Mouse (Mus musculus) lung, postnatal 4 days (tissue): ENCODE results near the gene Vav1.

ENCODE experiments used
- DNase-seq, 2 experiments: peaks; one replicate each; pipeline ENCODE4 v3.0.0; 2021

Vav1 gene

DNA sequence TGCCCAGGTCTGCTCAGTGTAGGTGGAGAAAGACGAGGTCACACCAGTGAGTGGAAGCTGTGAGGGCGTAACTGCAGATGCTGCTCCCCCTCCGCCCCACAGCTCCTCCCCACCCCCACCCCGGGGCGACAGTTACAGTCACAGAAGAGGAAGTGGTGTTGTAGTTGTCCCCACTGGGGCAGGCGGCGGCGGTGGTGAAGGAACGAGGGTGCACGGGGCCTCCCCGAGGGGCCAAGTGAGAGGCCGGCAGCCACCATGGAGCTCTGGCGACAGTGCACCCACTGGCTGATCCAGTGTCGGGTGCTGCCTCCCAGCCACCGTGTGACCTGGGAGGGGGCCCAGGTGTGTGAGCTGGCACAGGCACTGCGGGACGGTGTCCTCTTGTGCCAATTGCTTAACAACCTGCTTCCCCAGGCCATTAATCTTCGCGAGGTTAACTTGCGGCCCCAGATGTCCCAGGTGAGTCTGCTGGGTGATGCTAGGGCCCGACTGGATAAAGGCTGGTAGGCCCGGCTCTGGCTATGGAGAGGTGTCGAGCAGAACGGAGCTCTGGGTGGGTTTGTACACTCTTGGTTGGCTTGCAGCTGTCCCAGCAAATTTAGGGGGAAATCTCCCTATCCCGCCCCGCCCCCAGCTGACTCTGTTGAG lies at the start of gene Vav1:
Gene Vav1, plus strand, starts transcription at position 158 of the 648 bp plus-strand sequence.
- peak; percentile 75 to 76 for DNase-seq

DNA sequence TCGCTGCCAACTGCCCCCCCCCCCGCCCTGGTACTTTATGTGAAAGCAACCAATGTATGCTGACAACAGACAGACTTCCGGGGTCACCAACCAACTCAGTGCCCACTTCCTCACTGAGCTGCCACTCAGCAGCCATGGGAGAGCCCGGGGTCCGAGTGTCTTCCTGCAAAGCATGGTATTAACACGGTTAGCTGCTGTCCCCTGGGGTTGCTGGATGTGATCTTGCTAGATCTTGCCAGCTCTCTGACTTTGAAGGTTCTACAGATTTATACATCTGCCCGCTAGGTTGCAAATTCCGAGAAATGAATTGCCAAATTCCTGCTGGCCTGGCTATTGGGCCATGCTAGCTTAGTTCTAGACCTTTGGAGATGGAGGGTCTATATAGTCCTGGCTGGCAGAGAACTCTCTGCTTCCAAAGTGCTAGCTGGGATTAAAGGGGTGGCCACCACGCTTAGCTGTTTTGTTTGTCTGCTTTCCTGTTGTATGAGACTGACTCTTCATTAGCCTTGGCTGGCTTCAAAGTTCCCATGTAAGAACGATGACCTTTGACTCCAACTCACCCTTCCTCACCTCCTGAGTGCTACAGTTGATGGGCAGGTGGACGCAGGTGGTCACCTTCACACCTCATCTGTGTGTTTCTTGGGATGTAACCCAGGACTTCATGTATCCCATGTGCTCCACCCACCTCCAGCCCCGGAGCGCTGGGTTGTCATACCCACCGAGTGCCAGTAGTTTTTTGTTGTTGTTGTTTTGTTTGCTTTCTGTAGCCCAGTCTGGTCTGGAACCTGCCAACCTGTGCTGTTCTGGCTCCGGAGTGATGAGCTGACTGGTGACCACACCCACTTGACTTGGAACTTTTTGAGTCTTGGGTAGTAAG lies 48.8 kb upstream of the Vav1 start:
- DNase-seq = peak in 1 of 2 experiments; percentile 20

DNA sequence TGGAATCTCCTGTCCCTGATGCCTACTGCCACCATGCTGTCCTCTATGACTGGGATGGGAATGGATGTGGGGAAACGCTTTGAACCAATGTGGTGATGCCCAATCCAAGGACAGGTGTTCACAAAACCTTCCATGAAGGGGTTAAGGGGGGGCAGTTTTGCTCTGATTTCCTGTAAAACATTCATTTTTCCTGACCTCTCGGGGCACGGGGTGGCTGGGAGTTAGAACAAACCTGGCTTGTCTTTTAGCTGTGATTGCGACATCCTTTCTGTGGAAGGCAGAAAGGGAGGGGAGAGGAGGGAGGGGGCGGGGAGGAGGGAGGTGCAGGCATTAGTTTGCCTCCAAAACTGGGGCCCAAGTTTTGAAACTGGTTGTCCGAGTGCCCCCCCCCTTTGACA lies 48.2 kb upstream of the Vav1 start:
- peak in 1 of 2 experiments; percentile 29 for DNase-seq

DNA sequence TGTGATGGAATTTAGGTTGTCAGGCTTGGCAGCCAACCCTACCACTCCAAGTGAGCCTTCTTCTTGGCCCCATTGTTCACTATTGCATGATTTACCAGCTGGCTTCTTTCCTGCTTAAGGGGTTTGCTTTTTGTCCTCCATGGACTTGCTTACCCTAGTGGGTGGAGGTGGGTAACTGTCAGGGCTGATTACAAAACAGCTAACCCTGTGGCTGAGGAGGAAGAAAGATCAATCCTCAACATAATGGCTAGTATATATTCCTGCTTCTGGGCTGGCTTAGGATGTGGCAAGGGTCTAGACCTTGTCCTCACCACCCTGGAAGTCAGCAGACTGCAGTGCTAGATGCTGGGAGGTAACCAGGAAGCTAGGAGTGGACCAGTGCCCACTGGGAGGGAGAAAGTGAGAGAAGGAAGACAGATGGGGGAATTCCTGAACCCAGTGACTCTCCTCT lies 47.6 kb upstream of the Vav1 start:
- peak in 1 of 2 experiments; percentile 24 for DNase-seq

DNA sequence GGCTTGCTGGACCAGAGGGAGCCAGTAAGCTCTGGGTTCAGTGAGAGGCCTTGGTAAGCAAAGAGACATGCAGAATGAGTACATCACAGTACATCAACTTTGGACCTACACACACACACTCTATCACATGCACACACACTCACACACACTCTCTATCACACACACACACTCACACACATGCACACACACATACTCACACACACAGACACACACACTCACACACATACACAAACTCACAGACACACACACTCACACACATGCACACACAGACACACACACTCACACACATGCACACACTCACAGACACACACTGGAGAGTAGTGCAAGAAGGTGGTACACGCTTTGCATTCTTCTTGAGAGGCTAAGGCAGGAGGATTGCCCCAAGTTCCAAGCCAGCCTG lies 46.7 kb upstream of the Vav1 start:
- peak in 1 of 2 experiments; percentile 5 for DNase-seq

DNA sequence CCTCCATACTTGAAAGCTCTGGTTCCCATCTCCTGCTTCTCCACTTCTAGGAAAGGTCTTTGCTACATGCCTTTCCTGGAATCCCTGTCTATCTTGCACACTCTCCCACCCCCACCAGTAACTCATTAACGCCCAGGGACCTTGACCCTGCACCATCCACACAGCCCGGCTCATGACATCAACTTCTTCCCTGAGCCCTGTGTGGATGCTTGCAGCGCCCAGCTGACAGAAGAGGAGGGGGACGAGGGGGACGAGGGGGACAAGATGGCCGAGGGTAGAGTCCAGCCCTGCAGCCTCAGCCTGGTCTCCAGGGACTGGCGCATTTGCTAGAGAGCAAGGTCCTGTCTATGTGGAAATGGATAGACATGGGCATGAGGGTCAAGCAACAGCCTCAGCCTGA lies 45.9 kb upstream of the Vav1 start:
- peak in 1 of 2 experiments; percentile 20 for DNase-seq

DNA sequence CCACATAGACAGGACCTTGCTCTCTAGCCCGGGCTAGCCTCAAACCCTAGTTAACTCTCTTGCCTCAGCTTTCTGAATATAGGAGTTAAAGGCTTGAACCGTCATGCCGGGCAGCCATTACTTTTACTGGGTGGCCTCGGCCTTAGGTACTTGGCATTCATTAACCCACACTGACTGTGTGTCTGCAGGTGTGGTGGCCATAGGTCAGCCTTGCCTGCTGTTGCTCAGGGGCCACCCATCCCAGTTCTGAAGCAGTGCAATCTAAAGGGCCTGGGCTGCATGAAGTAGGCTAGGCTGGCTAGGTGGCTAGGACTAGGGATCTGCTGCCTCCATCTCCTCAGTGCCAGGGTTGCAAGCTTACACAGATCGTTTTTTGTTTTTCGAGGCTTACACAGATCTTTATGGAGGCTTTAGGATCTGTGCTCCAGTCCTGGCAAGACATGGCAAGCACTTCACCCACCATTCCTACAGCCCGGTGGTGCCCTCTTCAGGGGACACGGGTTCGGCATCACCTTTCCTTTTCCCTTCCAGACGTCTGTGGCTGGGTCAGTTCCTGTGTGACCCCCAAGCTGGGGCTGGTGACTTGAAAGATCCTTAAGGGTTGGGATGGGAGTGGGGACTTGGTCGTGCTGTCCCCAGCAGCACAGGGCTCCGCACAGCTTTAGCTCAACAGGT lies 44.5 kb upstream of the Vav1 start:
- DNase-seq = peak in 1 of 2 experiments; percentile 16

DNA sequence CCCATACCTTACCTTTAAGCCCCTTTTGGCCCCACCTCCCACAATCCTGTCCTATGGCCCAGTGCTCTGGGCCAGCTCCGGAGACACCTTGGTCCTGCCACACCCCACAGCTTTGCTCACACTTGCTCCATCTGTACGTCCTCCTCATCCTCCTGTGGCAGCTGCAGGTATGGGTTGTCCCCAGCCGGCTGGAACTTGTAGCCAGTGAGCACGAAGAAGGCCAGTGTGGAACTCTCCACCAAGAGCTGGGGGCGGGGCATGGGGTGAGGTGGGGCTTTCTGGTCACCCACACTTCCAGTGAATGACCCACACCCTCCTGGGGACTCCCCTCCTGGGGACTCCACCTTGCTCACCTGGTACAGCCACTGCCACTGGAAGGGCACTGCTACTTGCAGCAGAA lies 43.1 kb upstream of the Vav1 start:
- DNase-seq = peak in 1 of 2 experiments; percentile 15

DNA sequence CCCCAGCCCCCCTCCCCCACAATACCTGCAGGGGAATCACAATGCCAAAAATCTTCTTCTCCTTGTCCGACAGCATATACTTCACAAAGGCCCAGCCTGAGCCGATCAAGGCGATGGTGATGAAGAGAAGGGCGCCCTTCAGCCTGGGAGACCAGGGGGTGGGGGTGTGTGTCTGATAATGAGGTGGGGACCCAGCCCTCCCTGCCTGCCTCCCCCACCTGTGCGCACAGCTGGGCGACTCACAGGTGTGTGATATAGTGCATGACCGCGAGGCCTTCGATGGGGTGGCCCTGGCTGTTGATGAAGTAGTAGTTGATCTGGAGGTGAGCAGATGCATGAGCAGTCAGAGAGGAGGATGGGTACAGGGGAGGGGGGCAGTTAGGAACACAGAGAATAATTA lies 41.7 kb upstream of the Vav1 start:
- DNase-seq = peak in 1 of 2 experiments; percentile 15

DNA sequence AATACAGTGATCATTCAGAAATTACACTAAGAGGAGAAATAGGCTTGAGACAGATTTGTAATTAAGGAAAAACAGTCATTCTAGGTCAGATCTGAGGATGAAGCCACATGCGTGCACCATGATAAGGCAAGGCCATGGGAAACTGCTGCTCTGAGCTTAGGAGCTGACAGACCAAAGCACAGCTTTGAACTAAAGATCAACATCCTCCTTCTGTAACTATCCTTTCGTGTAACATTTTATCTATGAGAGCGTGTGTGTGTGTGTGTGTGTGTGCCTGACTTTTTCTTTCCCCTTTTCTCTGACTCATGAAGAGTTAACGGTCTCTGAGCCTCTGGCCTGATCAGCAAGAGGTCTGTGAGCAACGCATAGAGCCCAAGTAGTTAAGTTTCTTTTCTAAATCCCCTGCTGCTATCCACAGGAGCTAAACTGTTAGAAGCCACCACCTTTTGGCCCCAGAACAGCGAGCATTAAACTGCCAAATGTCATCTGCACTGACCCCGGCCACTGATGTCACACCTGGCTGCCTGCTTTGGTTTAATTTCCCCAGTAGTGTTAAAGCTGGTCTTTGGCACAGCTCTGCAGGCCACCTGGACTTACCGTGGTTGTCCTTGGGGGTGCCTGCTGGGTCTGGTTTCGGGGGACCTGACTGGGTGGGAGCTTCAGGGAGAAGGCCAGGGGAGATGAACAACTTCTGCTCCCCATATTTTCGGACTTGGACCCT lies 35.1 kb upstream of the Vav1 start:
- DNase-seq = peak in 1 of 2 experiments; percentile 12

DNA sequence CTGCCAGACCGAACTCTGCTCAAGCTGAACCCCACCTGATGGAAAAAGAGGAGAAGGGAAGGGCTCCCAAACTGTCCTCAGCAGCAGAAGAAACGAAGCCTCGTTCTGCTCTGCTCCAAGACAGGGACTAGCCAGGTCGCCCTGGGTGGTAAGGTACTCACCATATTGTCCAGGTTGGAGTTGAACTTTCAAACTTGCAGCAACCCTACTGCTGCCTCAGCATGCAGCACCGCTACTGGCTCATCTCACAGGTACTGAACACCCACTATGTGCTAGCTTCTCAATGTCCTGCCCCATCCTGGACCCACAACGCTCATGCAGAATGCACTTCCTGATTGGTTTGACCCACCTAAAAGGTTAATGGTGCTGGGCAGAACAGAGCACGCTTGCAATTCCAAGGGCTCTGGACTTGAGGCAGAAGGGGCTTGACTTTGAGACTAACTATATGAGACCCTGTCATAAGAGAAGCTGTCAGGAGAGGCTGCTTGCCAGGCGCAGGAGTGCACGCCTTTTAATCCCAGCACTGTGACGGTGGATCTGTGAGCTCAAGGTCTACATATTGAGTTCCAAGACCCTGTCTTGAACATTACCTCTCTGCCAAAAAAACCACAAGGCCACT lies 33.5 kb upstream of the Vav1 start:
- peak in 1 of 2 experiments; percentile 18 for DNase-seq

DNA sequence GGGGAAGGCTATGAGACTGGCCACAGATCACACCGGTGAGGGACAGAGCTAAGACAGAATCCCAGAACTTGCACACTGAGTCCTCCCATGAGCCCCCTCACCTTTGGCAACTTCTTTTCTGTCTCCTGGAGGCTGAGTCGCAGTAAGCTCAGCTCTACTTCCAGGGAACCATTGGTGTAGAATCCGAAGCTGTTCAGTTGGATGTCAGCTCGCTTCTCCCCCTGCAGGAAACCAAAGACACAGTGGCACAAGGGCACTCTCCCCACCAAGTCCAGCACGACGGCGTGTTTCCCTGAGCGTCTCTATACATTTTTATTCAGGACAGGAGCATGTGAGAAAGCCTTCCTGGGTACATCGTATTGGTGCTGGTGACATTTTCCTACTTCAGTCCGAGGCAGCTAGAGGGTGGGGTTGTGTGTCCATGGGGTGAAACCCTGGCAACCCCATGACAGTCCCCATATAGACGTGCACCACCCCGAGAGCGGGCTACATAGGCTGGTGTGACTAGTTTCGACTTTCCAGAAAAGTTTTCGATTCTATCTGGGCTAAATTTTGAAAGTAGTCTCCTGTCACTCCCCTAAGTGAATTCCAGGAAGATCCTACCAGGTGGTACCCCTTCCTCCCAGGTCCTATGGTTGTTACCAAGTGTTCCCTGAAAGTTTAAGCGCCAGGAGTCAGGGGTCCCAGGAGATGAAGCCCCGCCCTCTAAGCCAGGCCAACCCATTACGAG lies 32.1 kb upstream of the Vav1 start:
- DNase-seq = peak in 1 of 2 experiments; percentile 28

DNA sequence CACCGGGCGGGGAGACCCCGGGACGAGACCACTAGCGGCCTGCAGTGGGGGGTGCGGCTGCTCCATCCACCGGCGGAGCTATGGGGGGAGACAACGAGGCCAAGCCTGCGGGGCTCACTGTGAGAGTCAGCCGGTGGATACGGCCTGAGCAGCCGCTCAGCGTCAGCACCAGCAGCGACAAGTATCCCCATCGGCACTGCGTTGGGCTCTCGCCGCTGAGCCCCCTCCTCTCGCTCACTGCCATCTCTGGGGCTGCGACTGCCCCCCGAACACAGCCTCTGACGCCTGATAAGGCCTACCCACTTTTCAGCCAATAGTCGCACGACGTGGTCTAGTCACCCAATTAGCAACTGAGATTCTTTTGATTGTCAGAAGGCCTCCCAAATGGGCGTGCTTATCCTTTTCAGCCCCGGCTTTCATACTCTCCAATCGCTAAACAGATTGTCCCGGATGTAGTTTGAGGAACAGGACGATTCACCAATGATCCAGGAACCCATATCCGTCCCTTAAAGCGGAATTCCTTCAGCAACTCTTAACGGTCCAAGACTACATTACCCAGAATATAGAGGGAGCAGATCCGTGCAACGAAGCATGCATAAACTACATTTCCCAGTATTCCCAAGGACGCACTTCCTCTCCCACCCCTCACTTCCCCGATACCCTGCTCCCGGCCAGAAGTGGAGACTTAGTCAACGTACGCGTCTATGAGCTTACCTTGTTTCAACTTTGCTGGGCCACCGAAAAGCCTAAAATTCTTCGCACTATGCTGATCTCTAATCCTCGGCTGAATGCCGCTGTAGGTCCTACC lies 31.3 kb upstream of the Vav1 start:
- DNase-seq = peak; percentile 93 to 95

DNA sequence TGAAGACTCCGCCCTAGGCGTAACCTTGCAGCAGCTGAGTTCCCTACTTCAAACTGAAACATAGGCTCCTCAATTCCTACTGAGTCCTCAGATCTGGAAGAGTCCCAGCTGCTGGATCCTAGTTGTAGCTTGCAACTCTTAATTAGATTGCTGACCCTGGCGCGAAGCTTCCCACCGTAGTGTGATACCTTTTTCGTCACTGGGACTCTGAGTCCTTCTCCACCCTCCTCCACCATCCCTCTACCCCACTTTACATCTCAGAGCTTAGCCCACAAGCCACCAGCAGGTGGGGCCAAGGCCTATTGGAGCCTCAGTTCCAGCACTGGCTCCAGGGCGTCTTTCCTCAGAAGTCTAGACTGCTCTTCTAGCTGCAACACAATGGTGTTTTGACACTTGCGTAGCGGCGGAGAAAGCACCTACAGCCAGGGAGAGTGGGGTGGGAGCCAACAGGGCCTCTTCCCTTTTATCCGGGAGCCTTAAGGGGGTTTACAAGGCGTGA lies 30.6 kb upstream of the Vav1 start, which contains the start of gene Gpr108:
Gene Gpr108, minus strand, starts transcription at position 246 of the 499 bp plus-strand sequence.
- DNase-seq = peak; percentile 92

DNA sequence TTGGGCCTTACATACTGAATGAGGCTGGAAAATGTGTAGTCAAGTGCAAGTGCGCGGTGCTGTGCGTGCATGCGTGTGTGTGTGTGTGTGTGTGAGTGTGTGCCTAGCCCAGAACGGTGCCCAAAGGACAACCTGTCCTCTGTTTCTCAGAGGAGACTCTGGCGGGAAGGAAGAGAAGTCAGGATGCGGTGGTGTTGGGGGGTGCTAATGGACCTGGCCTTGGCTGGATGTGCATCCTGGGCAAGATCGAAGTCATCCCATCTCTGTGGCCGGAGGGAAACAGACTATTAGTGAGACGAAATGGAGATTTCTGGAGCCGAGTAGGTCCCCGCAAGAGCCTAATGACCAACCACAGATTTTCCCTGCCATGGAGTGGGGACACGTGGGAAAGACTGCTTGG lies 30.1 kb upstream of the Vav1 start:
- DNase-seq = peak in 1 of 2 experiments; percentile 22

DNA sequence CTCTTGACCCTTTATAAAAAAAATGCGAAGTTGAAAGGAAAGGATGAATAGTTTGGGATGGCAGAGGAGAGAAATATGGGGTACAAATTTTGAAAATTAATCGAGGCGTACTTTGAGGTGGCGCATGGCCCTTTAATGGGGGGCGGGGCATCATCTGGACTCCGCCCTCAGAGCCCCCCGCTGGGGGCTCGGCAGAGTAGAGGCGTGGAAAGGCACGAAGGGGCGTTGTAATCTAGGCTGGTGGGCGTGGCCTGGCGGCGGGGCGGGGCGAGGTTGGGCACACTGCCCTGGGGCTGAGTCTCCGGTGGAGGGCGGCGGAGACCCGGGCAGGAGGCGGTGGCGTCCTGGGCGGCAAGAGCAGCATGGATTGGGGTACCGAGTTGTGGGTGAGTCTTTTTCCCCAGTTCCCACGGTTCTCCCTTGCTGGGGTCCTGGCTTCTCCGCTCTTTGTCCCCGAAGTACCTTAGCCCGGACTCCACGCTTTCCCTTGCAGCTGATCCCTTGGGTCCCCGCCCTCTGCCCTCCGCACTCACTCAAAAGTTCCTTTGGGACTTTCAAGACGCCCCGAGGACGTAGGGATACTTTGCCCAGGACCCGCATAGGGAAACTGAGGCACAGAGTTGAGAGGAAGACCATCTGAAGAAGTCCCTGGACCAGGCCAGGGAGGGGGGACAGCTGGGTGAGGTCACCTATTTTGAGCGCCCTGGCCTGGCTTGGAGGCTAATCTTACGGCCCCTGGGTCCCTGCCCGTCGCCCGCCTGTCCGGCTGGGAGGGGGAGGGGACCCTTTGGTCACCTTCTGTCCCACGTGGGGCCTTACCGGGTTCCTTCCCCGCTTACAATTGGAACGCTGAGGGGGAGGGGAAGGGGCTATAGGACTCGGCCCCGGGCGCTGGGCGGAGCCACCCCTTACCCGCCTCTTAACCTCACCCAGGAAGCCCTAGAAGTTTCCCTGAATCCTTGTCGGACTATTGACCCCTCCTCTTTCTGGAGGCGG lies 29.4 kb upstream of the Vav1 start, which contains the start of gene Trip10:
Gene Trip10, plus strand, starts transcription at position 270 of the 996 bp plus-strand sequence.
- peak; percentile 96 to 99 for DNase-seq

DNA sequence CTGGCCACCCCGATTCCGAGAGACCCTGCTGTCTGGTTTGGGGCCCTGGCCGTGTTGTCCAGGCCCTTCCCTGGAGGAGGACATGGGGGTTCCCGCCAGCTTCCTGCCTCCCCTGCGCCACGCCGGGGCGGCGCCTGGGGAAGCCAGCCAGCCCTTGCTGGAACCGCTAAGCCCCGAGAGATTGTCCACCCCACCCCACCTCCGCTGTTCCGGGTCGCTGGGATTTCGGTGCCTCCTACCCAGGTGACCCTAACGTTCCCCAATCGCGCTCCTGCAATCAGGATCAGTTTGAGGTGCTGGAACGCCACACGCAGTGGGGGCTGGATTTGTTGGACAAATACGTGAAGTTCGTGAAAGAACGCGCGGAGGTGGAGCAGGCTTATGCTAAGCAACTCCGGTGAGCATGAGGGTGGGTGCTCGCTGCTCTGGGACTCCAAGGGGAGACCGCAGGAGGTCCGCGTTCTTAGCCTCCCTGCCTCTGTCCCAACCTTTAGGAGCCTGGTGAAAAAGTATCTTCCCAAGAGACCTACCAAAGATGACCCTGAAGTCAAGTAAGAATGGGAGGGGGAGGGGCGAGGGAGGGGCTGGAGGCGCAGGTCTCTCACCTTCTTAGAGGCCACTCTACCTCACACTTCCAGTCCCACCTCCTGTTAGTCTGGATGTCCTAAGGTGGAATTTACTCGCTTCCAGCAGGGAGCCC lies 28.3 kb upstream of the Vav1 start:
- DNase-seq = peak; percentile 64 to 74

DNA sequence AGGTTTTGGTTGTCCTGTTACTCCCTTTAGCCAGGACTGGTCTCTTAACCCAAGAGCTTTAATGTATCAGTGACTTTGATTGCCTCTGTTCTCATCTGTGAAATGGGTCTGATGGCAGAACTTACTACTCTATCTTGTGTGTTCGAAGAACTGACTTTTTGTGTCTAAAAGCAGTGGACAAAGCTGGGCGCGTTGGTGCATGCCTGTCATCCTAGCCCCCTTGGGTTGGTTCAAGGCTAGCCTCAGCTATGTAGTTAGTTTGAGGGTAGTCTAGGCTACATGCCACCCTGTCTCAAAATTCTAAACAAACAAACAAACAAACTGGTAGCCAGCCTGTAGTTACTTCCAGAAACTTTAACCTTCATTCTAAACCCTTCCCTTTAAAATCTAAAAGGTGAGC lies 27.5 kb upstream of the Vav1 start:
- DNase-seq = peak in 1 of 2 experiments; percentile 2
